Mouse (Mus musculus) embryonic facial prominence, embryonic 14.5 days (tissue): ENCODE data around the gene Efna2. TPM values are rescaled to one million over a fixed set of nuclear protein-coding genes. Genes with fewer than 3 reads are reported as not detected.

Experiments used
- ATAC-seq: fragments of 200-750 bp; cut with Nextera tagmentation; 2 replicates; pipeline ENCODE4 v1.8.0; 2017; ENCODE audit warnings: low read depth, moderate number of reproducible peaks, moderate TSS enrichment
- DNase-seq: peaks from one replicate; pipeline ENCODE4 v3.0.0-alpha.2; 2015; ENCODE audit warnings: low spot score
- H3K27ac ChIP-seq: fragments of 300-500 bp; sonication (generic); replicated peaks from 2 replicates; pipeline ENCODE4 v1.5.1; 2014; ENCODE audit warnings: low read depth, mild to moderate bottlenecking, low read length, moderate library complexity
- H3K27me3 ChIP-seq: fragments of 300-500 bp; sonication (generic); replicated peaks from 2 replicates; pipeline ENCODE4 v1.6.1; 2014; ENCODE audit warnings: low read length; ENCODE audit not compliant: control insufficient read depth, insufficient read depth
- H3K36me3 ChIP-seq: fragments of 300-500 bp; sonication (generic); 2 replicates; pipeline ENCODE4 v1.6.1; 2014; ENCODE audit warnings: low read length, mixed read lengths; ENCODE audit not compliant: control insufficient read depth, insufficient read depth
- H3K4me1 ChIP-seq: fragments of 300-500 bp; sonication (generic); 2 replicates; pipeline ENCODE4 v1.6.1; 2014; ENCODE audit warnings: antibody characterized with exemption, low read length; ENCODE audit not compliant: control insufficient read depth, insufficient read depth
- H3K4me2 ChIP-seq: fragments of 300-500 bp; sonication (generic); 2 replicates; pipeline ENCODE4 v1.6.1; 2014; ENCODE audit warnings: low read depth, mild to moderate bottlenecking, low read length, moderate library complexity, mixed read lengths
- H3K4me3 ChIP-seq: fragments of 300-500 bp; sonication (generic); 2 replicates; pipeline ENCODE4 v1.5.1; 2014; ENCODE audit warnings: low read depth, mild to moderate bottlenecking, low read length
- H3K9ac ChIP-seq: fragments of 300-500 bp; sonication (generic); 2 replicates; pipeline ENCODE4 v1.6.1; 2014; ENCODE audit warnings: low read depth, mild to moderate bottlenecking, low read length, moderate library complexity, mixed read lengths
- H3K9me3 ChIP-seq: fragments of 300-500 bp; sonication (generic); 2 replicates; pipeline ENCODE4 v1.6.1; 2016; ENCODE audit warnings: low read length; ENCODE audit not compliant: control insufficient read depth
- WGBS: fragments of 180-500 bp; shearing (Covaris S2); extraction: QIAGEN DNeasy Blood & Tissue Kit; methylation state at CpG from one replicate; pipeline ENCODE4 v1.1.7; 2014; 5-methylcytosine and 5-hydroxymethylcytosine counted together
- polyA plus RNA-seq: library from polyadenylated mRNA; unstranded; fragments of >200 nt; fragmentation: Nextera tagmentation; extraction: Ambion mirVana; gene quantifications from 2 replicates; pipeline ENCODE4 v1.2.1, GENCODE M21; 2014

Efna2 gene
- 20.9 and 23.6 TPM in 2 replicates for polyA plus RNA-seq

GRCm38 (mm10) chr10:80179068-80180051 is at the start of gene Efna2:
TSS of gene Efna2 (plus strand) at chr10:80179482.
- peak within 1 kb of the TSS; percentile 84 for H3K4me2 ChIP-seq
- H3K9ac ChIP-seq, result peak within 1 kb of the TSS; percentile 88
- H3K27ac ChIP-seq, result peak within 1 kb of the TSS; percentile 78
- H3K4me3 ChIP-seq, result peak within 1 kb of the TSS; percentile 76
- H3K36me3 ChIP-seq, result peaks cover 11% of the 10 kb centered on the region; the same call in 1 of the 2 replicates
- H3K27me3 ChIP-seq, result no peaks in the 10 kb centered on the region
- ATAC-seq, result peak; percentile 77
- H3K9me3 ChIP-seq, result no peaks in the 10 kb centered on the region
- WGBS, result 5% methylated on average over 23 of the region's 106 CpGs
- peak; percentile 84 for DNase-seq
- peaks cover 16% of the 10 kb centered on the region for H3K4me1 ChIP-seq

- Histone ChIP-seq H3K4me1 (no peaks in the 10 kb centered on the region), H3K4me2 (no peak overlapping the region), H3K27me3 (no peaks in the 10 kb centered on the region), H3K9ac (no peak overlapping the region), H3K36me3 (peaks cover 89% of the 10 kb centered on the region), H3K4me3 (no peak overlapping the region), H3K9me3 (no peaks in the 10 kb centered on the region), H3K27ac (no peak overlapping the region)
- WGBS, result 94% methylated on average over 3 of the region's 9 CpGs
- ATAC-seq (no peak), DNase-seq (no peak)
These were observed 49.4 kb upstream of the Efna2 start for GRCm38 (mm10) chr10:80129846-80130245.

GRCm38 (mm10) chr10:80130403-80131031 is 48.8 kb upstream of the Efna2 start:
- H3K9me3 ChIP-seq, result no peaks in the 10 kb centered on the region
- no peak overlapping the region for H3K4me3 ChIP-seq
- H3K4me2 ChIP-seq, result no peak overlapping the region
- DNase-seq (no peak), ATAC-seq (no peak)
- no peaks in the 10 kb centered on the region for H3K4me1 ChIP-seq
- no peak overlapping the region for H3K27ac ChIP-seq
- H3K27me3 ChIP-seq, result no peaks in the 10 kb centered on the region
- no peak overlapping the region for H3K9ac ChIP-seq
- WGBS, result 82% methylated on average over 18 of the region's 18 CpGs
- H3K36me3 ChIP-seq, result peaks cover 82% of the 10 kb centered on the region

GRCm38 (mm10) chr10:80131316-80131951 is 47.8 kb upstream of the Efna2 start:
- ATAC-seq (peak; percentile 26; the same call in 1 of the 2 replicates), DNase-seq (no peak)
- peaks cover 9% of the 10 kb centered on the region; the same call in 1 of the 2 replicates for H3K27me3 ChIP-seq
- H3K4me3 ChIP-seq, result peak overlapping the region; percentile 19
- H3K4me1 ChIP-seq, result no peaks in the 10 kb centered on the region
- peaks cover 80% of the 10 kb centered on the region for H3K36me3 ChIP-seq
- H3K9me3 ChIP-seq, result 0 out of 2 replicates have a peak, but pooled peaks cover 3% of the 10 kb centered on the region
- WGBS, result 16% methylated on average over 40 of the region's 55 CpGs
- no peak overlapping the region; the same call in 1 of the 2 replicates for H3K27ac ChIP-seq
- H3K9ac ChIP-seq, result peak overlapping the region; percentile 49; the same call in 1 of the 2 replicates
- H3K4me2 ChIP-seq, result peak overlapping the region; percentile 42

- Histone ChIP-seq H3K4me1 (peaks cover 4% of the 10 kb centered on the region), H3K36me3 (peaks cover 75% of the 10 kb centered on the region), H3K4me3 (peak overlapping the region; percentile 19), H3K4me2 (peak overlapping the region; percentile 42), H3K27ac (no peak overlapping the region), H3K9ac (peak overlapping the region; percentile 49; the same call in 1 of the 2 replicates), H3K27me3 (peaks cover 14% of the 10 kb centered on the region), H3K9me3 (0 out of 2 replicates have a peak, but pooled peaks cover 3% of the 10 kb centered on the region)
- 35% methylated on average over 11 of the region's 27 CpGs for WGBS
- peak; percentile 11; the same call in 1 of the 2 replicates for ATAC-seq
- DNase-seq, result no peak
These were observed 47.3 kb upstream of the Efna2 start for GRCm38 (mm10) chr10:80131952-80132350.

GRCm38 (mm10) chr10:80133226-80133849 is 45.9 kb upstream of the Efna2 start:
- H3K4me3 ChIP-seq, result no peak overlapping the region
- ATAC-seq, result no peak
- WGBS, result 73% methylated on average over 8 of the region's 8 CpGs
- no peak overlapping the region for H3K4me2 ChIP-seq
- H3K4me1 ChIP-seq, result peaks cover 17% of the 10 kb centered on the region
- DNase-seq, result no peak
- H3K9me3 ChIP-seq, result 0 out of 2 replicates have a peak, but pooled peaks cover 3% of the 10 kb centered on the region
- peaks cover 61% of the 10 kb centered on the region for H3K36me3 ChIP-seq
- H3K27me3 ChIP-seq, result peaks cover 24% of the 10 kb centered on the region
- H3K9ac ChIP-seq, result no peak overlapping the region; the same call in 1 of the 2 replicates
- H3K27ac ChIP-seq, result no peak overlapping the region

- 91% methylated on average over 9 of the region's 9 CpGs for WGBS
- Histone ChIP-seq H3K4me2 (no peak overlapping the region), H3K4me3 (no peak overlapping the region), H3K27me3 (peaks cover 24% of the 10 kb centered on the region), H3K9me3 (0 out of 2 replicates have a peak, but pooled peaks cover 3% of the 10 kb centered on the region), H3K27ac (no peak overlapping the region), H3K36me3 (peaks cover 50% of the 10 kb centered on the region), H3K4me1 (peaks cover 20% of the 10 kb centered on the region), H3K9ac (no peak overlapping the region)
- ATAC-seq, result no peak
- DNase-seq, result no peak
These were observed 44.9 kb upstream of the Efna2 start for GRCm38 (mm10) chr10:80134421-80134820.
